Mouse (Mus musculus): ENCODE measurements around the gene Mospd1.

Mospd1 gene

DNA sequence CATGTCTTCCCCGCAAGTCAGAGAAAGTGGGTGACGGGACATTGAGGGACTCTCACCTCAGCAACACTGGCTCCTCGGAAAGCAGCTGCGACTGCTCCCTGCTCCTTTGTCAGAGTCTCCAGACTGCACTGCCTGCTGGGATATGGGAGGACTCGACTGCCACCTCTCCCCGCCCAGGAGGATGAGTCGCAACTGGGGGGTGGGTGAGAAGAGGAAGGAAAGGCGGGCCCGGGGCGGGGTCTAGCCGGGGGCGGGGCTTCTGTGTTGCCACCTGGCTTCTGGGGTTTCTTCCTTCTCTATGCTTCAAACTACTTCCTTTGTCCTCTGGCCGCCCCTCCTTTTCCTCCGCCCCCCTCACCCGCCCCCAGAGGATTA, at the start of gene Mospd1:
TSS of gene Mospd1 (minus strand) at position 137 of the 375 bp plus-strand sequence.
- peak; percentile 90 to 92 for DNase-seq (ENCODE audit: low spot score in 2 of 2)

GRCm38 (mm10) chrX:53386362-53386761, 16.1 kb upstream of the Mospd1 start:
- DNase-seq (ENCODE audit: low spot score in 2 of 2), result no peak

GRCm38 (mm10) chrX:53383122-53383521, 12.8 kb upstream of the Mospd1 start:
- no peak for DNase-seq (ENCODE audit: low spot score in 2 of 2)

- DNase-seq (ENCODE audit: low spot score in 2 of 2), result peak; percentile 44 to 58
These were observed 552 bp downstream of the Mospd1 start for GRCm38 (mm10) chrX:53369534-53370365.

- no peak for DNase-seq (ENCODE audit: low spot score in 2 of 2)
These were observed 5.5 kb downstream of the Mospd1 start for GRCm38 (mm10) chrX:53364668-53365383.

DNA sequence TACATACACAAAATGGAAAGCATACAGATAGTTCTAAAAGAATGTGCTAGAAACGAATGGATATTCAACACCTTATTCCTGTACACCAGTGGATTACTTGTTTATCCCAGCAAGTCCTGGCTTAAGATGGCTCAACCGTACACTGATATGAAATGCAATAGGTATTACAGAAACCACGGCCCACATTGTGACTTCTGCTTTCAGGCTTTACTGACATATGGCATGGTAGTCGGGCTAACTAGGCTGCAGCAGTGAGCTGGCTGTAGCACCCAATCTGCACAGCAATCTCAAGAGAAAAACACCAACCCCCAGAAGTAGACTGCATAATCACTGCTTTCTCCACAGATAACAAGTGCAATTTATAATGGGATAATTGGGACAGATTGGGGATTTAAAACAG, 21.9 kb downstream of the Mospd1 start:
- DNase-seq (ENCODE audit: low spot score in 2 of 2), result no peak

GRCm38 (mm10) chrX:53341531-53341930, 28.8 kb downstream of the Mospd1 start:
- DNase-seq (ENCODE audit: low spot score in 2 of 2), result peak; percentile 10

DNA sequence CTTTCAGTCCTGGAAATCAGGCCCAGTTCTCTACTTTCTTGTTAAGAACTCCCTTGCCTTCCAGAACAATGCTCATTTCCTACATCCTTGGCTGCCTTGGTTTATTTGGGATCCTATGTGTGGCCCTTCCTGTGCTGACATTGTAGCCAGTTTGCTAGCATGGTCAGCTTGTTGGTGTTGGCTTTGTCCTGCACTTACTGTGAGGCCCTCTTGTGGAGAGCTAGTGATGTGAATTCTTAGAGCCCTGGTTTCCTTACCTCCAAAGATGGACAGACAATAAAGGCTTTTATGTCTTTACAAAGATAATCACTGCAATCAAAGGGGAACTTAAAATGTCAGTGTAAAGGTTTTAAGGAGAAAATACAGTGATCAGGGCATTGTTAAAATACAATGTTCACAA, 32.9 kb downstream of the Mospd1 start:
- DNase-seq (ENCODE audit: low spot score in 2 of 2), result no peak

DNA sequence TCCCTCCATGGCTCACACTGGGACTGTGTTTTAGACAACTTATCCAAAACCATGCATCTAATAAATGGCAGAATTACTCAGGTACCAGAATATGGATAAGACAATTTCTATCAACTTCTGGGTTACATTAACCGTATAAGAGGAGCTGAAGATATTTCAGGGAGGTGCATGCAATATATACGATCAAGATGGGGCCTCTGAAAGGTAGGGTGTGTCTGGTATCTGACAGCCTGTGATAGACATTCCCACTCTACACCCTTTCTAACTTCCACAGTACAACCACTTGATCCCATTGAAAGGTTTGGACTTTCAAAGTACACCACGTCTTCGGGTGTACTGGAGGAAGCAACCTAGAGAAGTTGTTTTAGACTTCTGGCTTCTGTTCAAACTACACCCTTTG, 39.9 kb downstream of the Mospd1 start:
- DNase-seq (ENCODE audit: low spot score in 2 of 2), result no peak

GRCm38 (mm10) chrX:53321111-53321510, 49.2 kb downstream of the Mospd1 start:
- no peak for DNase-seq (ENCODE audit: low spot score in 2 of 2)

GRCm38 (mm10) chrX:53320564-53320963, 49.7 kb downstream of the Mospd1 start:
- peak in 1 of 2 experiments; percentile 11 for DNase-seq (ENCODE audit: low spot score in 2 of 2)

All from spleen, postnatal 36 days (tissue).